12 mouse cellular contexts compared by ENCODE assay signal in the genomic region with DNA sequence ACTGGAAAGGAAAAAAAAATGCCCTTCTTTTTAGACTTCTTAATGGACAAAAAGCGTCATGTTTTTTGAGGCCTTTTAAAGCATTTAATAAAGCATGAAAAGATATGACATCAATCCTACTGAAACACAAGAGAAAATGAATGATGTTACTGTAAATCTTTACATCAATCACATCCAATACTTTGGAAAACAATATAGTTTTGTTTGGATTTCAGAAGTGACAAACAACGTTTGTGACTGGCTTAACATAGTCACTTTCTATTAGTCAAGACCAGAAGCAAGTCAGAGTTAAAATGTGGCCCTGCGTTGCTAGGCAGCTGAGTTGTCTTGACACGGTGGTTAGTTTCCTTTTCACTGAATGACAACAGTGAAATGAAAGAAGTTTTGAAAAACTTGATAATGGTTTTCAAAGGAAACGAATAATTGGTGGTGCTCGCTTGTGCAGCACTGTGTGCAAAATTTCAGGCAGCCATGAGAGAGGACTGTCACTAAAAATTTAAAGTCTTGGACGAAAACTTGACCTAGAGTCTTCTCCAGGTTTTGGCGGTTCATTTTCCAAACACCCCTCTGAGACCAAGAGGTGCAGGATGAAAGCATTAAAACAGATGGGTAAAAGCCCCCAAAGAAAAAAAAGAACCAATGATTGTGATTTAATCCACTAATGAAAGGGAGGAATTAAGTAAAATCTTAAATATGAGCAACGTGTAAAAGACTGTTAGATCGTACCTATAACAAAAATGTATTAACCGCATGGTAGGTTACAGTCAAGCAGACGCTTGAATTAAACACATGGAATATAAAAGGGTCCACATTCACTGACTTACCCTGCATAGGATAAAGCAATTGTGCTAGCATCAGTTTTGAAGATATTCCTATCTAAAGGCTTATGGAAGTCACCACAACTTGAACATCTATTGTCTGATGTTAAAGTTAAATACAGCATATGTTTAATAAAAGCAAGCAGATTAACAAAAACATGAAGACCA.
DNase-seq lines count a peak whose midpoint lies in the region; ATAC-seq lines count a peak whose summit lies in the region.
"Had no signal": no experiment of that assay in that cellular context is flagged by ENCODE, and none has a peak within 500 bp of the region (broad histone marks: within the 10 kb centered on the region; RNA-seq: fewer than 3 reads in every experiment).

No protein-coding gene starts in this region.

- no peaks in the 10 kb centered on the region for H3K9me3 ChIP-seq in neural tube, embryonic 12.5 days
- H3K9me3 ChIP-seq in neural tube, embryonic 15.5 days (replicated peaks) = no peaks in the 10 kb centered on the region
- H3K9me3 ChIP-seq in forebrain, embryonic 12.5 days = no peaks in the 10 kb centered on the region
- H3K9me3 ChIP-seq: embryonic facial prominence, embryonic 13.5 days; limb, embryonic 13.5 days had no signal

- H3K27me3 ChIP-seq in neural tube, embryonic 12.5 days (replicated peaks) = 0 out of 2 replicates have a peak, but pooled peaks cover 3% of the 10 kb centered on the region
- peaks cover 17% of the 10 kb centered on the region for H3K27me3 ChIP-seq in neural tube, embryonic 15.5 days (replicated peaks)
- 0 out of 2 replicates have a peak, but pooled peaks cover 6% of the 10 kb centered on the region for H3K27me3 ChIP-seq in forebrain, embryonic 12.5 days
- H3K27me3 ChIP-seq: embryonic facial prominence, embryonic 13.5 days; limb, embryonic 13.5 days had no signal

- no peak overlapping the region for H3K27ac ChIP-seq in neural tube, embryonic 12.5 days
- no peak overlapping the region; the same call in 1 of the 2 replicates for H3K27ac ChIP-seq in neural tube, embryonic 15.5 days (replicated peaks)
- H3K27ac ChIP-seq in forebrain, embryonic 12.5 days = peak overlapping the region; percentile 73
- H3K27ac ChIP-seq: embryonic facial prominence, embryonic 13.5 days; limb, embryonic 13.5 days had no signal

- H3K4me1 ChIP-seq in neural tube, embryonic 12.5 days = peaks cover 4% of the 10 kb centered on the region; the same call in 1 of the 2 replicates
- no peaks in the 10 kb centered on the region for H3K4me1 ChIP-seq in neural tube, embryonic 15.5 days
- peaks cover 22% of the 10 kb centered on the region for H3K4me1 ChIP-seq in forebrain, embryonic 12.5 days
- H3K4me1 ChIP-seq: embryonic facial prominence, embryonic 13.5 days; limb, embryonic 13.5 days had no signal

- DNase-seq in mesoderm, embryonic 11.5 days (ENCODE audit: low read depth, low spot score) = peak; percentile 33
- no peak for DNase-seq in thymus, postnatal 0 days (ENCODE audit: low spot score)
- DNase-seq in gastrocnemius, postnatal 25 days = no peak
- no peak for DNase-seq in kidney, adult 8-10 months
- DNase-seq: kidney, adult 2 months; lung, adult 2 months; thymus, postnatal 4 days had no signal

- no peak overlapping the region for H3K4me3 ChIP-seq in neural tube, embryonic 12.5 days
- H3K4me3 ChIP-seq in neural tube, embryonic 15.5 days (replicated peaks) = no peak overlapping the region
- H3K4me3 ChIP-seq in forebrain, embryonic 12.5 days (replicated peaks) = no peak overlapping the region
- H3K4me3 ChIP-seq: embryonic facial prominence, embryonic 13.5 days; limb, embryonic 13.5 days had no signal

- no peak overlapping the region for H3K9ac ChIP-seq in neural tube, embryonic 12.5 days
- no peak overlapping the region for H3K9ac ChIP-seq in neural tube, embryonic 15.5 days (replicated peaks)
- H3K9ac ChIP-seq in forebrain, embryonic 12.5 days = no peak overlapping the region
- H3K9ac ChIP-seq: embryonic facial prominence, embryonic 13.5 days; limb, embryonic 13.5 days had no signal

- no peaks in the 10 kb centered on the region for H3K36me3 ChIP-seq in neural tube, embryonic 12.5 days
- no peaks in the 10 kb centered on the region for H3K36me3 ChIP-seq in neural tube, embryonic 15.5 days
- no peaks in the 10 kb centered on the region for H3K36me3 ChIP-seq in forebrain, embryonic 12.5 days (replicated peaks)
- H3K36me3 ChIP-seq: embryonic facial prominence, embryonic 13.5 days; limb, embryonic 13.5 days had no signal

- H3K4me2 ChIP-seq in neural tube, embryonic 12.5 days (replicated peaks) = no peak overlapping the region
- H3K4me2 ChIP-seq in neural tube, embryonic 15.5 days = no peak overlapping the region
- H3K4me2 ChIP-seq in forebrain, embryonic 12.5 days = peak overlapping the region; percentile 26
- H3K4me2 ChIP-seq: embryonic facial prominence, embryonic 13.5 days; limb, embryonic 13.5 days had no signal

- WGBS in neural tube, embryonic 12.5 days = 31% methylated on average over 12 of the region's 12 CpGs
- 36% methylated on average over 12 of the region's 12 CpGs for WGBS in neural tube, embryonic 15.5 days
- 16% methylated on average over 12 of the region's 12 CpGs for WGBS in forebrain, embryonic 12.5 days

- peak; percentile 57 for ATAC-seq in neural tube, embryonic 12.5 days (ENCODE audit: low FRiP score, low read depth)
- no peak for ATAC-seq in neural tube, embryonic 15.5 days (ENCODE audit: low FRiP score)
- peak; percentile 34; the same call in 1 of the 2 replicates for ATAC-seq in forebrain, embryonic 12.5 days (ENCODE audit: low FRiP score)
